Mouse (Mus musculus) brain, embryonic 14.5 days (tissue): ENCODE results near the gene Clba1.

Experiments used
- CTCF ChIP-seq: fragments of 200-500 bp; IDR thresholded peaks from 2 replicates; pipeline ENCODE4 v1.5.1; 2012; ENCODE audit warnings: inconsistent platforms, mild to moderate bottlenecking, moderate library complexity, borderline replicate concordance; ENCODE audit not compliant: insufficient read depth, insufficient read length; ENCODE audit errors: extremely low read depth
- POLR2A ChIP-seq: fragments of 200-500 bp; IDR thresholded peaks from 2 replicates; pipeline ENCODE4 v1.6.1; 2012; ENCODE audit warnings: mild to moderate bottlenecking, inconsistent platforms, borderline replicate concordance; ENCODE audit not compliant: poor library complexity, insufficient read depth, insufficient read length, severe bottlenecking; ENCODE audit errors: extremely low read depth

DNA sequence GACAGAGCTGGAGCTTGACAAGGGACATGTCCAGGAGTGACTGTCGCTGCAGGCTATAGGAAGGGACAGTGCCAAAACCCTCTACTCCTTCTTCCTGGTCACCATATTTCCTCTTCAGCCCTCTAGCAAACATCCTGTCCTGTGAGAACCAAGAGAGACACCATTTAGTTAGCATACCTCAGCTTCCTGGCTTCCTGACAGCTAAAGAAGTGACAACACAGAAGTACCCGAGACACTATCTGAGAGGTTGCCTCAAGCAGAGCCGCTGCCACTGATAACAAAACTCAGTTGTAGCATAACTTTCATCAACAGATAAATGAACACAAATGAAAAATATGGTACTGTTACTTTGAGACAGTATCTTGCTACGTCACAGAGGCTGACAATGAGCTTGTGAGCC is 13.2 kb downstream of the Clba1 start:
- no peak for TF ChIP-seq CTCF
- no peak for TF ChIP-seq POLR2A
